8 mouse cellular contexts compared by ENCODE assay signal in genomic region chr11:8523344-8524126, GRCm38 (mm10).
DNase-seq lines count a peak whose midpoint lies in the region; ATAC-seq and TF ChIP-seq lines count a peak whose summit lies in the region.

No protein-coding gene starts in this region.

- H3K9me3 ChIP-seq in forebrain, embryonic 15.5 days = no peaks in the 10 kb centered on the region

- no peak overlapping the region for H3K4me3 ChIP-seq in forebrain, embryonic 15.5 days
- no peak overlapping the region for H3K4me3 ChIP-seq in thymus, adult 2 months (ENCODE audit: control insufficient read depth, insufficient read depth, low read length)

- DNase-seq in ES-CJ7 (ENCODE audit: low read depth, low spot score) = peak; percentile 81
- peak; percentile 87 for DNase-seq in cerebellum, adult 11-12 months
- peak; percentile 80 to 86 for DNase-seq in heart, postnatal 10 days
- peak; percentile 43 for DNase-seq in large intestine, adult 2 months (ENCODE audit: low read depth, low spot score)
- peak; percentile 89 to 93 for DNase-seq in lung, adult 18-20 months
- DNase-seq in ovary, adult 18-20 months (ENCODE audit: low spot score) = peak; percentile 51
- peak; percentile 48 for DNase-seq in thymus, adult 2 months

- no peak for TF ChIP-seq POLR2A in thymus, adult 2 months (IDR thresholded peaks at IDR 0.05; ENCODE audit: control insufficient read depth, extremely low read depth, insufficient read depth, low read length, poor library complexity)

- no peak for TF ChIP-seq CTCF in thymus, adult 2 months (IDR thresholded peaks at IDR 0.05; ENCODE audit: borderline replicate concordance, control insufficient read depth, extremely low read depth, insufficient read depth, low read length, poor library complexity)

- 0 out of 2 replicates have a peak overlapping the region, but pooled peaks have one; percentile 9 for H3K4me2 ChIP-seq in forebrain, embryonic 15.5 days (replicated peaks)

- intact Hi-C loops in heart, postnatal 10 days (cut with DNase I) = loop anchor here (1.0 to 10.0 kb wide), 3 partner anchors 81 to 1309 kb away; partner anchors contain the start of gene Igfbp3

- no peaks in the 10 kb centered on the region for H3K36me3 ChIP-seq in forebrain, embryonic 15.5 days
- H3K36me3 ChIP-seq in thymus, adult 2 months (ENCODE audit: control insufficient read depth, insufficient read depth, low read length) = no peaks in the 10 kb centered on the region

- H3K27ac ChIP-seq in forebrain, embryonic 15.5 days (replicated peaks) = peak overlapping the region; percentile 49
- no peak overlapping the region for H3K27ac ChIP-seq in thymus, adult 2 months (ENCODE audit: control insufficient read depth, insufficient read depth, low read length)

- no peaks in the 10 kb centered on the region for H3K27me3 ChIP-seq in forebrain, embryonic 15.5 days
- no peaks in the 10 kb centered on the region for H3K27me3 ChIP-seq in thymus, adult 2 months (ENCODE audit: control insufficient read depth, insufficient read depth, low read length)

- ATAC-seq in forebrain, embryonic 15.5 days (replicated peaks) = peak; percentile 81

- H3K9ac ChIP-seq in forebrain, embryonic 15.5 days (replicated peaks) = no peak overlapping the region

- peaks cover 14% of the 10 kb centered on the region for H3K4me1 ChIP-seq in forebrain, embryonic 15.5 days
- no peaks in the 10 kb centered on the region for H3K4me1 ChIP-seq in thymus, adult 2 months (replicated peaks; ENCODE audit: control insufficient read depth, insufficient read depth, low read length)

- 34% methylated on average over 10 of the region's 10 CpGs for WGBS in forebrain, embryonic 15.5 days
- WGBS in large intestine, adult 2 months = 35% methylated on average over 10 of the region's 10 CpGs
- WGBS in thymus, adult 2 months = 79% methylated on average over 10 of the region's 10 CpGs
